Mouse (Mus musculus) kidney, embryonic 14.5 days (tissue): ENCODE measurements at regions not wholly inside any gene's neighbourhood (a gene's known extent, or its start where the extent isn't known, plus 50 kb on each side); places are given as distances from the start of the nearest gene placed in this dataset.

Source experiments
- ATAC-seq: fragments of 200-750 bp; cut with Nextera tagmentation; 2 replicates; pipeline ENCODE4 v1.8.0; 2017; ENCODE audit warnings: moderate number of reproducible peaks, mild to moderate bottlenecking, moderate TSS enrichment, moderate library complexity; ENCODE audit not compliant: low FRiP score, low TSS enrichment
- H3K27ac ChIP-seq: fragments of 300-500 bp; sonication (generic); 2 replicates; pipeline ENCODE4 v1.5.1; 2014; ENCODE audit warnings: low read depth, mild to moderate bottlenecking, low read length, moderate library complexity, mixed read lengths
- H3K27me3 ChIP-seq: fragments of 300-500 bp; sonication (generic); 2 replicates; pipeline ENCODE4 v1.6.1; 2014; ENCODE audit warnings: mild to moderate bottlenecking, low read length; ENCODE audit not compliant: control insufficient read depth, insufficient read depth
- H3K36me3 ChIP-seq: fragments of 300-500 bp; sonication (generic); 2 replicates; pipeline ENCODE4 v1.6.1; 2014; ENCODE audit warnings: low read length, mixed read lengths; ENCODE audit not compliant: control insufficient read depth, insufficient read depth
- H3K4me1 ChIP-seq: fragments of 300-500 bp; sonication (generic); 2 replicates; pipeline ENCODE4 v1.6.1; 2014; ENCODE audit warnings: low read length, mixed read lengths; ENCODE audit not compliant: control insufficient read depth, insufficient read depth
- H3K4me2 ChIP-seq: fragments of 300-500 bp; sonication (generic); replicated peaks from 2 replicates; pipeline ENCODE4 v1.6.1; 2014; ENCODE audit warnings: low read depth, mild to moderate bottlenecking, low read length
- H3K4me3 ChIP-seq: fragments of 300-500 bp; sonication (generic); 2 replicates; pipeline ENCODE4 v1.5.1; 2014; ENCODE audit warnings: mild to moderate bottlenecking, low read length
- H3K9ac ChIP-seq: fragments of 300-500 bp; sonication (generic); 2 replicates; pipeline ENCODE4 v1.6.1; 2014; ENCODE audit warnings: low read depth, mild to moderate bottlenecking, low read length, moderate library complexity
- H3K9me3 ChIP-seq: fragments of 300-500 bp; sonication (generic); 2 replicates; pipeline ENCODE4 v1.6.1; 2016; ENCODE audit warnings: low read length; ENCODE audit not compliant: control insufficient read depth
- WGBS: fragments of 180-500 bp; shearing (Covaris S2); extraction: QIAGEN DNeasy Blood & Tissue Kit; methylation state at CpG from one replicate; pipeline ENCODE4 v1.1.7; 2014; 5-methylcytosine and 5-hydroxymethylcytosine counted together

DNA sequence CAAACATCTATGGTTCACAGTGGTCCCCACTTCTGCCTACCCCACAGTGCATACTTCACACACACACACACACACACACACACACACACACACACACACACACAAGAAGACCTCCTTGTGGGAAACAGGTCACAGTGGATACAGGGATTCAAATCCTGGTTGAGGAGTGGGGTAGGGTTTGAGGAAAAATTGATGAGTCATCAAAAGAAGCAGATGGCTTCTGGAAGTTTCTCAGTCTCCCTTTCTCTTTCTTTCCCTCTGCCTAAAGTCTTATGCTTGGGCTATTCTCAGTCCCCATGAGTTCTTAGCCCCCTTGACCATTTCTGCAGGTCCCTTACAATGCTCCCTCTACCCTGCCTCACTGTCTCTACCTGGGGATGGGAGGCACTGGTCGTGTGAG lies 56.4 kb downstream of the Rassf10 start:
- H3K9me3 ChIP-seq: no peaks in the 10 kb centered on the region
- no peak overlapping the region for H3K4me2 ChIP-seq
- no peak overlapping the region for H3K4me3 ChIP-seq
- WGBS: 83% methylated on average over 1 of the region's 1 CpGs
- H3K27ac ChIP-seq: no peak overlapping the region
- no peaks in the 10 kb centered on the region for H3K27me3 ChIP-seq
- no peaks in the 10 kb centered on the region for H3K4me1 ChIP-seq
- no peaks in the 10 kb centered on the region for H3K36me3 ChIP-seq
- no peak overlapping the region for H3K9ac ChIP-seq
- ATAC-seq: no peak

GRCm38 (mm10) chr7:113017092-113017755 lies 63.5 kb downstream of the Rassf10 start:
- no peak for ATAC-seq
- H3K27ac ChIP-seq: no peak overlapping the region
- H3K4me3 ChIP-seq: no peak overlapping the region
- no peaks in the 10 kb centered on the region for H3K4me1 ChIP-seq
- H3K4me2 ChIP-seq: no peak overlapping the region
- H3K36me3 ChIP-seq: no peaks in the 10 kb centered on the region
- no peaks in the 10 kb centered on the region for H3K9me3 ChIP-seq
- H3K27me3 ChIP-seq: no peaks in the 10 kb centered on the region
- H3K9ac ChIP-seq: no peak overlapping the region
- 33% methylated on average over 8 of the region's 8 CpGs for WGBS

DNA sequence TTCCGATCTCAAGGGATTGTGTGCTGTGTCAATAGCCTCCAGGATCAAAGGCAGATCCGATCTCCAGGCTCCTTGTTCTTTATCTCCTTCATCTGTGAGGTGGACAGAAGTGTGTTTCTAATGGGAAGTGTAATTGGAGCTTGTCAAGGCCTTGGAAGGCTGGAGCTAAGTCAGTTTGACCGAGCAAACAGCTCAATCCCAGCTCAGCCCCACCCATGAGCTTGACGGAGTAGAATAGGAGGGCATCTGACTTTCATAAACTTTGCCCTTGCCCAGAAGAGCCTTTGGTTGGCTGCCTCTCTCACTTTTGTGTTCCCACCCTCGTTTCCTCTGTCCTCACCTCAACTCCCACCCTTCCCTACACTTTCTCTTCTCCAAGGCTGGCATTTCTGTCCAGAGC lies 67.7 kb downstream of the Rassf10 start:
- Histone ChIP-seq H3K4me3 (no peak overlapping the region), H3K27ac (no peak overlapping the region), H3K27me3 (no peaks in the 10 kb centered on the region), H3K4me2 (no peak overlapping the region), H3K9ac (no peak overlapping the region), H3K36me3 (no peaks in the 10 kb centered on the region), H3K4me1 (no peaks in the 10 kb centered on the region), H3K9me3 (no peaks in the 10 kb centered on the region)
- 26% methylated on average over 5 of the region's 5 CpGs for WGBS
- no peak for ATAC-seq

DNA sequence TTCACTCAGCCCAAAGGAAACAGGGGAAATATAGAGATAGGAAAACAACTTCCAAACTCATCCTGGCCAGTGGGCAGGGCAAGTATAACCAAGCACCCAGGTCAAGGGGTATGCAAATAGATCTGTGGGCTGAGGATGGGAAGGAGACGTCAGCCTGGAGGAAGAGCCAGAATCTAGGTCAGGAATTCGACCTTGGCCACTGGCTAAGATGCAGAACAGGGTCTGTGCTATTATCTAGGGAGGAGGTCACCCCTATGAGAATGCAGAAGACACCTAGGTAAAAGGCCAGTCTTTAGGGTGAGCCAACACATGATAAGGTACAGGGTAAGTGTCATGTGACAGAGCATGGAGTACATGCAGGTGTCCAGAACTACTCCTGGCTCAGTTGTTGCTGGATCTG lies 68.8 kb downstream of the Rassf10 start:
- Histone ChIP-seq H3K9ac (no peak overlapping the region), H3K27me3 (no peaks in the 10 kb centered on the region), H3K4me1 (no peaks in the 10 kb centered on the region), H3K4me3 (no peak overlapping the region), H3K27ac (no peak overlapping the region), H3K4me2 (no peak overlapping the region), H3K36me3 (no peaks in the 10 kb centered on the region), H3K9me3 (no peaks in the 10 kb centered on the region)
- 41% methylated on average over 2 of the region's 2 CpGs for WGBS
- ATAC-seq: no peak

DNA sequence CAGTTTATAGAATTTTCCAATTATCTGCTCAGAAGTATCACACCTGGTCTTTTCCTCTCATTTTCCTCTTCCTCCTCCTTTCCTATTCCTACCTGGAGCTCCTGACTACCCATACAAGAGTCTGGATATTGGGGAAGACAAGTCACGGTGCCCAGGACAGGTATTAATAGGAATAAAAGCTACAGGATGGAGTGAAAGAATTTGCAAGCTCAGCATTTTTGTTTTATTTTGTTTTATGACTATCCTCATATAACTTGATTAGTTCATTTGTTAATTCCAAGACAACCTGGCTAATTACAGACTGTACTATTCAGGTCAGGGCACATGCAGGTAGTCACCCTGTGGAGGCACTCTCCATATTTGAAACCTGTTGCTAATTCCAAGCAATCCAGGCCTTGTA lies 72.0 kb downstream of the Rassf10 start:
- Histone ChIP-seq H3K4me3 (no peak overlapping the region), H3K9me3 (no peaks in the 10 kb centered on the region), H3K27ac (no peak overlapping the region), H3K36me3 (no peaks in the 10 kb centered on the region), H3K9ac (no peak overlapping the region), H3K27me3 (no peaks in the 10 kb centered on the region), H3K4me1 (no peaks in the 10 kb centered on the region), H3K4me2 (no peak overlapping the region)
- no peak for ATAC-seq
- 93% methylated on average over 1 of the region's 1 CpGs for WGBS

- Histone ChIP-seq H3K27me3 (no peaks in the 10 kb centered on the region), H3K4me2 (no peak overlapping the region), H3K27ac (no peak overlapping the region), H3K9me3 (no peaks in the 10 kb centered on the region), H3K36me3 (no peaks in the 10 kb centered on the region), H3K4me3 (no peak overlapping the region), H3K9ac (no peak overlapping the region), H3K4me1 (no peaks in the 10 kb centered on the region)
- ATAC-seq: no peak
- WGBS: 83% methylated on average over 10 of the region's 10 CpGs
These were observed 72.7 kb downstream of the Rassf10 start for GRCm38 (mm10) chr7:113026290-113027075.

- no peak overlapping the region for H3K9ac ChIP-seq
- no peak overlapping the region for H3K27ac ChIP-seq
- no peaks in the 10 kb centered on the region for H3K27me3 ChIP-seq
- no peak for ATAC-seq
- no peak overlapping the region for H3K4me3 ChIP-seq
- no peaks in the 10 kb centered on the region for H3K4me1 ChIP-seq
- no peaks in the 10 kb centered on the region for H3K9me3 ChIP-seq
- H3K4me2 ChIP-seq: no peak overlapping the region
- 70% methylated on average over 5 of the region's 5 CpGs for WGBS
- H3K36me3 ChIP-seq: no peaks in the 10 kb centered on the region
These were observed 73.5 kb downstream of the Rassf10 start for GRCm38 (mm10) chr7:113027125-113027801.

DNA sequence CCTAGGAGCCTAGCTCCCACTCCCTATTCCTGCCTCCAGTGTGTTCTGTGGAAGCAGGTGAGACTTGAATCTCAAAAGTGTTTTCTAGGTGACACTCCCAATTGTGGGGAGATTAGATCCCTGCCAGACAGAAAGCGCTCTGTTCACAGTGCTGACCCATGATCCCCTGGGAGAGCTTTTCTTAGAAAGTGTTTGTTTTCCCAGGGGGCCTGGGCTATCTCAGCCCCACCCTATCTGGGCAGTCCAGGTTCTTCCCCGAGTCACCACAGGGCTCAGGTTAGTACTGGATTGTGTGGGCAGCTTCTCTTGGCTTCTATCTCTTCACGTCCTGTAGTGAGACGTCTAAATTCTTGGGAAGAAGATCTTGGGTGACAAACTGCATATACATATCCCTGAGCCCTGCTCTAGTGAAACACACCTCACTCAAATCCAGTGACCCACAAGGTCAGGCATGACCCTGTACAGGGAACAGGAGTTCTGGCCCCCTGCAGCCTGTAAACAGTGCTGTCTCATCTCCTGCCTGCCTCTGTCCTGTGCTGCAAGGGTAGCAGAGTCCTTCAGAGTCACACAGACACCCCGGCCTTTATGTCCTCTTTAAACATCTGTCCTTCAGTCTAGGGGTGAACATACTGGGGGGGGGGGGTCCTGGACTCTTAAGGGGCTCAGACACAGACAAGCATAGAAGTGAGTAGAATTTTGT lies 76.4 kb downstream of the Rassf10 start:
- H3K4me1 ChIP-seq: no peaks in the 10 kb centered on the region
- ATAC-seq: no peak
- H3K27ac ChIP-seq: no peak overlapping the region
- no peak overlapping the region for H3K9ac ChIP-seq
- H3K9me3 ChIP-seq: no peaks in the 10 kb centered on the region
- WGBS: 55% methylated on average over 5 of the region's 5 CpGs
- H3K4me2 ChIP-seq: no peak overlapping the region
- H3K27me3 ChIP-seq: no peaks in the 10 kb centered on the region
- H3K36me3 ChIP-seq: no peaks in the 10 kb centered on the region
- no peak overlapping the region for H3K4me3 ChIP-seq
